Comparison of ENCODE assay signal across 9 mouse cellular contexts in the genomic region with DNA sequence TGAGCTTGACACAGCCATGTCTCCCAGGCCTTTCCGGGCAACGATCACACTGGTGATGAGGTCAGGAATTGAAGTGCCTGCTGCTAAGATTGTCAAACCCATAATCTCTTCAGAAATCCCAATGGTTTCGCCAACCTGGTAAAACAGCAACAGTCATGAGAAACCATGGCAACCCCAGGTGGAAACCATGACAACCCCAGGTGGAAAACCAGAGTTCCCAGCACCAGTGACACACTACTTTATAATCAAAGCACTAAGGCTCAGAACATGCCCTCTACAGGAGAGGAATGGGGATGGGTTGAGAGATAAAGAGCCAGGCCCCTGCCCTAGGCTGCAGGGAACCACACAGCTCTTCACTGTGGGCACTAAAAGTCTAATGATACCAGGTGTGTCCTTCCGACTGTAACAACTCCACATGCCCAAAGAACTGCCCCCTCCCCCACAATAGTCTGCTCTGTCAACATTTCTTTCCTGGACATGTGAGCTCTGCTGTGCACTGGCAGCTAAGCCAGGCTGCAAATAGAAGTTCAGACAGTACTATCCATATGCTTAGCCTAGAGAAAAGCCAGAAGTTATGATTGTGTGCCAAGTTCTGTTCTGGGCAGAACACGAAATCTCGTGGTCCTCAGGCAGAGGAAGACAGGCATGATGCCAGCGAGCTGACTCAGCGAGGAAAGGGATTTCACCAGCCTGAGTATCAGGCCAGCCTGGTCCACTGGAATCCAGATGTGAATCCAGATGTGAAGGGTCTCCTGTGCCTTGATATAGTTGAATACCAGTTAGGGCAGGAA. TPM values are rescaled to one million over a fixed set of nuclear protein-coding genes. Genes with fewer than 3 reads are reported as not detected.
DNase-seq lines count a peak whose midpoint lies in the region; ATAC-seq lines count a peak whose summit lies in the region.
"Had no signal": no experiment of that assay in that cellular context is flagged by ENCODE, and none has a peak within 500 bp of the region (broad histone marks: within the 10 kb centered on the region; RNA-seq: fewer than 3 reads in every experiment).

No protein-coding gene starts in this region.

- H3K9me3 ChIP-seq in hindbrain, embryonic 15.5 days: no peaks in the 10 kb centered on the region
- H3K9me3 ChIP-seq in hindbrain, embryonic 13.5 days: no peaks in the 10 kb centered on the region
- H3K9me3 ChIP-seq in forebrain, embryonic 11.5 days (ENCODE audit: control insufficient read depth, low read length): no peaks in the 10 kb centered on the region
- H3K9me3 ChIP-seq in intestine, embryonic 16.5 days (ENCODE audit: control insufficient read depth, low read length): no peaks in the 10 kb centered on the region
- H3K9me3 ChIP-seq in lung, embryonic 15.5 days: no peaks in the 10 kb centered on the region
- H3K9me3 ChIP-seq: G1E had no signal

- no peaks in the 10 kb centered on the region for H3K27me3 ChIP-seq in hindbrain, embryonic 15.5 days
- H3K27me3 ChIP-seq in hindbrain, embryonic 13.5 days: no peaks in the 10 kb centered on the region
- H3K27me3 ChIP-seq in forebrain, embryonic 11.5 days (ENCODE audit: control insufficient read depth, insufficient read depth, low read length): no peaks in the 10 kb centered on the region
- no peaks in the 10 kb centered on the region for H3K27me3 ChIP-seq in intestine, embryonic 16.5 days (replicated peaks; ENCODE audit: control insufficient read depth, insufficient read depth, low read length)
- H3K27me3 ChIP-seq in lung, embryonic 15.5 days: no peaks in the 10 kb centered on the region

- H3K4me1 ChIP-seq in hindbrain, embryonic 15.5 days (replicated peaks): peaks cover 10% of the 10 kb centered on the region
- 0 out of 2 replicates have a peak, but pooled peaks cover 4% of the 10 kb centered on the region for H3K4me1 ChIP-seq in hindbrain, embryonic 13.5 days (replicated peaks)
- H3K4me1 ChIP-seq in forebrain, embryonic 11.5 days (replicated peaks; ENCODE audit: control insufficient read depth, insufficient read depth, low read length): peaks cover 7% of the 10 kb centered on the region; the same call in 1 of the 2 replicates
- H3K4me1 ChIP-seq in intestine, embryonic 16.5 days (ENCODE audit: control insufficient read depth, insufficient read depth, low read length): no peaks in the 10 kb centered on the region
- peaks cover 10% of the 10 kb centered on the region; the same call in 1 of the 2 replicates for H3K4me1 ChIP-seq in lung, embryonic 15.5 days

- 69% methylated on average over 8 of the region's 8 CpGs for WGBS in hindbrain, embryonic 15.5 days
- 74% methylated on average over 8 of the region's 8 CpGs for WGBS in hindbrain, embryonic 13.5 days
- WGBS in forebrain, embryonic 11.5 days: 78% methylated on average over 8 of the region's 8 CpGs
- 62% methylated on average over 8 of the region's 8 CpGs for WGBS in intestine, embryonic 16.5 days
- 59% methylated on average over 8 of the region's 8 CpGs for WGBS in lung, embryonic 15.5 days

- no peak overlapping the region for H3K9ac ChIP-seq in hindbrain, embryonic 15.5 days
- H3K9ac ChIP-seq in hindbrain, embryonic 13.5 days: no peak overlapping the region
- no peak overlapping the region for H3K9ac ChIP-seq in forebrain, embryonic 11.5 days (ENCODE audit: low read length)
- no peak overlapping the region for H3K9ac ChIP-seq in intestine, embryonic 16.5 days (ENCODE audit: low read depth, low read length)
- H3K9ac ChIP-seq in lung, embryonic 15.5 days: no peak overlapping the region

- no peak overlapping the region for H3K4me2 ChIP-seq in hindbrain, embryonic 15.5 days
- no peak overlapping the region for H3K4me2 ChIP-seq in hindbrain, embryonic 13.5 days
- no peak overlapping the region for H3K4me2 ChIP-seq in forebrain, embryonic 11.5 days (ENCODE audit: low read depth, low read length, severe bottlenecking)
- no peak overlapping the region for H3K4me2 ChIP-seq in intestine, embryonic 16.5 days (ENCODE audit: low read depth, low read length)
- H3K4me2 ChIP-seq in lung, embryonic 15.5 days: no peak overlapping the region

- H3K36me3 ChIP-seq in hindbrain, embryonic 15.5 days: no peaks in the 10 kb centered on the region
- peaks cover 5% of the 10 kb centered on the region for H3K36me3 ChIP-seq in hindbrain, embryonic 13.5 days
- H3K36me3 ChIP-seq in forebrain, embryonic 11.5 days (ENCODE audit: control insufficient read depth, insufficient read depth, low read length): no peaks in the 10 kb centered on the region
- no peaks in the 10 kb centered on the region for H3K36me3 ChIP-seq in intestine, embryonic 16.5 days (ENCODE audit: control insufficient read depth, insufficient read depth, low read length)
- 0 out of 2 replicates have a peak, but pooled peaks cover 2% of the 10 kb centered on the region for H3K36me3 ChIP-seq in lung, embryonic 15.5 days

- peak; percentile 36 to 49 for DNase-seq in adrenal gland, adult 18-20 months (ENCODE audit: low spot score in 2 of 2)
- peak; percentile 44 for DNase-seq in forebrain, embryonic 11.5 days (ENCODE audit: low spot score)
- no peak for DNase-seq in T-cell, adult 2 months (ENCODE audit: low spot score)
- no peak for DNase-seq in thymus, postnatal 36 days

- H3K27ac ChIP-seq in hindbrain, embryonic 15.5 days (replicated peaks): no peak overlapping the region; the same call in 1 of the 2 replicates
- H3K27ac ChIP-seq in hindbrain, embryonic 13.5 days: no peak overlapping the region
- H3K27ac ChIP-seq in forebrain, embryonic 11.5 days (ENCODE audit: low read depth, low read length): no peak overlapping the region
- peak overlapping the region; percentile 18; the same call in 1 of the 2 replicates for H3K27ac ChIP-seq in intestine, embryonic 16.5 days (ENCODE audit: low read length)
- peak overlapping the region; percentile 62 for H3K27ac ChIP-seq in lung, embryonic 15.5 days

- H3K4me3 ChIP-seq in hindbrain, embryonic 15.5 days: no peak overlapping the region
- H3K4me3 ChIP-seq in hindbrain, embryonic 13.5 days: no peak overlapping the region
- no peak overlapping the region for H3K4me3 ChIP-seq in forebrain, embryonic 11.5 days (ENCODE audit: low read depth, low read length)
- no peak overlapping the region for H3K4me3 ChIP-seq in intestine, embryonic 16.5 days (ENCODE audit: low read length)
- H3K4me3 ChIP-seq in lung, embryonic 15.5 days: no peak overlapping the region

- ATAC-seq in hindbrain, embryonic 15.5 days (ENCODE audit: low FRiP score, low read depth): peak; percentile 78; the same call in 1 of the 2 replicates
- ATAC-seq in hindbrain, embryonic 13.5 days (ENCODE audit: low FRiP score): no peak
- ATAC-seq in forebrain, embryonic 11.5 days (replicated peaks; ENCODE audit: low FRiP score): no peak
- ATAC-seq in intestine, embryonic 16.5 days: peak; percentile 44; the same call in 1 of the 2 replicates
- ATAC-seq in lung, embryonic 15.5 days (ENCODE audit: borderline replicate concordance, extremely low read depth, low FRiP score, low TSS enrichment): peak; percentile 46; the same call in 1 of the 2 replicates

RNA-seq across cellular contexts. Expression of a gene that starts 25.0 kb away (rescaled TPM):
- polyA plus RNA-seq in hindbrain, embryonic 15.5 days (2015; fragmentation: Nextera tagmentation; extraction: Ambion mirVana): 0.10 TPM in 1 of 2 replicates, not detected in the other
- 0.05 and 0.10 TPM in 2 replicates for polyA plus RNA-seq in hindbrain, embryonic 13.5 days (2015; fragmentation: Nextera tagmentation; extraction: Ambion mirVana)
- not detected for total RNA-seq in adrenal gland, adult 18-20 months (2021)
- 0.05 and 0.07 TPM in 2 replicates for polyA plus RNA-seq in forebrain, embryonic 11.5 days (2014; fragmentation: Nextera tagmentation; extraction: Ambion mirVana)
- polyA plus RNA-seq in intestine, embryonic 16.5 days (2015; fragmentation: Nextera tagmentation; extraction: Ambion mirVana): 0.04 TPM in 1 of 2 replicates, not detected in the other
- polyA plus RNA-seq in lung, embryonic 15.5 days (2015; fragmentation: Nextera tagmentation; extraction: Ambion mirVana): 0.06 and 0.07 TPM in 2 replicates
- polyA plus RNA-seq: G1E had no signal

RNA-seq across cellular contexts. Expression of a gene that starts 34.3 kb away (rescaled TPM):
- 33.3 and 35.8 TPM in 2 replicates for polyA plus RNA-seq in hindbrain, embryonic 15.5 days (2015; fragmentation: Nextera tagmentation; extraction: Ambion mirVana)
- 40.6 and 43.9 TPM in 2 replicates for polyA plus RNA-seq in hindbrain, embryonic 13.5 days (2015; fragmentation: Nextera tagmentation; extraction: Ambion mirVana)
- 10 to 100 TPM; 22.3 to 23.5 TPM for total RNA-seq in adrenal gland, adult 18-20 months (2021)
- polyA plus RNA-seq in forebrain, embryonic 11.5 days (2014; fragmentation: Nextera tagmentation; extraction: Ambion mirVana): 74.1 and 77.0 TPM in 2 replicates
- 45.1 and 49.2 TPM in 2 replicates for polyA plus RNA-seq in intestine, embryonic 16.5 days (2015; fragmentation: Nextera tagmentation; extraction: Ambion mirVana)
- polyA plus RNA-seq in lung, embryonic 15.5 days (2015; fragmentation: Nextera tagmentation; extraction: Ambion mirVana): 53.8 and 57.0 TPM in 2 replicates

Comparison
In these comparisons a context has a peak if more than half of its experiments do, and no peak if none do; other contexts are left out.
1. ATAC-seq: peak in hindbrain, embryonic 15.5 days (single experiment), intestine, embryonic 16.5 days (single experiment) and lung, embryonic 15.5 days (single experiment); none in hindbrain, embryonic 13.5 days (single experiment) and forebrain, embryonic 11.5 days (single experiment).
2. H3K27ac ChIP-seq: peak in intestine, embryonic 16.5 days (single experiment) and lung, embryonic 15.5 days (single experiment); none in hindbrain, embryonic 15.5 days (single experiment), hindbrain, embryonic 13.5 days (single experiment) and forebrain, embryonic 11.5 days (single experiment).
3. DNase-seq: peak in adrenal gland, adult 18-20 months (2 of 2) and forebrain, embryonic 11.5 days (single experiment); none in T-cell, adult 2 months (single experiment) and thymus, postnatal 36 days (0 of 2).